Mouse (Mus musculus) retina, postnatal 7 days (tissue): ENCODE measurements around the gene Unc5b.

Source experiments
- DNase-seq: peaks from one replicate; pipeline ENCODE4 v3.0.0-alpha.2; 2012; ENCODE audit warnings: low read depth, low spot score

Gene Unc5b

GRCm38 (mm10) chr10:60800295-60801167 is 30.9 kb downstream of the Unc5b start:
- no peak for DNase-seq

- no peak for DNase-seq
These were observed 33.5 kb downstream of the Unc5b start for GRCm38 (mm10) chr10:60797682-60798422.

- DNase-seq: no peak
These were observed 34.9 kb downstream of the Unc5b start for GRCm38 (mm10) chr10:60796474-60796873.

- no peak for DNase-seq
These were observed 35.4 kb downstream of the Unc5b start for GRCm38 (mm10) chr10:60796028-60796427.

- DNase-seq: no peak
These were observed 36.6 kb downstream of the Unc5b start for GRCm38 (mm10) chr10:60794792-60795191.

- no peak for DNase-seq
These were observed 37.0 kb downstream of the Unc5b start for GRCm38 (mm10) chr10:60794374-60794773.

- no peak for DNase-seq
These were observed 38.5 kb downstream of the Unc5b start for GRCm38 (mm10) chr10:60792841-60793240.

- DNase-seq: no peak
These were observed 39.0 kb downstream of the Unc5b start for GRCm38 (mm10) chr10:60792365-60792764.

GRCm38 (mm10) chr10:60790912-60791311 is 40.5 kb downstream of the Unc5b start:
- no peak for DNase-seq

- no peak for DNase-seq
These were observed 43.9 kb downstream of the Unc5b start for GRCm38 (mm10) chr10:60787303-60788074.

- no peak for DNase-seq
These were observed 47.8 kb downstream of the Unc5b start for GRCm38 (mm10) chr10:60783608-60784007.

GRCm38 (mm10) chr10:60779628-60780027 is 51.8 kb downstream of the Unc5b start:
- DNase-seq: peak; percentile 71

GRCm38 (mm10) chr10:60778542-60778941 is 52.8 kb downstream of the Unc5b start:
- DNase-seq: no peak

- no peak for DNase-seq
These were observed 55.9 kb downstream of the Unc5b start for GRCm38 (mm10) chr10:60775473-60775872.

- DNase-seq: no peak
These were observed 56.8 kb downstream of the Unc5b start for GRCm38 (mm10) chr10:60774616-60775015.

GRCm38 (mm10) chr10:60770855-60771254 is 60.5 kb downstream of the Unc5b start:
- DNase-seq: no peak

- DNase-seq: no peak
These were observed 62.8 kb downstream of the Unc5b start for GRCm38 (mm10) chr10:60768614-60769013.

- DNase-seq: no peak
These were observed 64.0 kb downstream of the Unc5b start for GRCm38 (mm10) chr10:60767400-60767799.

- DNase-seq: no peak
These were observed 69.3 kb downstream of the Unc5b start for GRCm38 (mm10) chr10:60762126-60762525.

GRCm38 (mm10) chr10:60760377-60760776 is 71.0 kb downstream of the Unc5b start:
- peak; percentile 87 for DNase-seq

GRCm38 (mm10) chr10:60756992-60757391 is 74.4 kb downstream of the Unc5b start:
- peak; percentile 58 for DNase-seq

- no peak for DNase-seq
These were observed 75.2 kb downstream of the Unc5b start for GRCm38 (mm10) chr10:60756146-60756545.
